Mouse (Mus musculus) lung, adult 2 months (tissue): ENCODE data around the gene Usp45.

Experiments
- CTCF ChIP-seq: fragments of 200-500 bp; IDR thresholded peaks from 2 replicates; pipeline ENCODE4 v1.5.1; 2011; ENCODE audit warnings: mild to moderate bottlenecking, low read length, control low read depth; ENCODE audit not compliant: insufficient read depth
- POLR2A ChIP-seq: fragments of 200-500 bp; IDR thresholded peaks from 2 replicates; pipeline ENCODE4 v1.6.1; 2011; ENCODE audit warnings: low read depth, mild to moderate bottlenecking, control low read depth, low read length, borderline replicate concordance; ENCODE audit errors: extremely low read depth

DNA sequence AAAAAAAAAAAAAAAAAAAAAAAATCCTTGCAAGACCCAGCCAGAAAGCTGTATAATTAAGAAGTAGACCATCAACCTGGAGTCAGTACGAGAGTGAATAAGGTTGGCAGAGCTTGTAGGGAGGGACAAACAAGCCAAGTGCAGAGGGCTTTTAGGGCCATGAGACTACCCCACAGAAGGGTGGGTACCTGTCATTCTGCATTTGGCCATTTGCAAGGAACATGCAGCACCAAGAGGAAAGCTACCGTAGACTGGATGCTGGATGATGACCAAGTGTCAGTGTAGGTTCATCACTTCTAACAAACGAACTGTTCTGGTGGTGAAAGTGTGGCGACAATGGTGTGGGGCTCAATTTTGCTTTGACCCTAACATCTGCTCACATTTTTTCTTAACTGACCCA, 22.9 kb downstream of the Usp45 start:
- no peak for TF ChIP-seq CTCF
- TF ChIP-seq POLR2A = no peak
